Mouse (Mus musculus) limb, embryonic 14.5 days (tissue): ENCODE measurements around the gene Gm12184. TPM values are rescaled to one million over a fixed set of nuclear protein-coding genes. Genes with fewer than 3 reads are reported as not detected.

Experiments
- ATAC-seq: fragments of 200-750 bp; cut with Nextera tagmentation; 2 replicates; pipeline ENCODE4 v1.8.0; 2017; ENCODE audit warnings: low read depth, moderate number of reproducible peaks, moderate TSS enrichment; ENCODE audit not compliant: low FRiP score
- DNase-seq: peaks from one replicate; pipeline ENCODE4 v3.0.0-alpha.2; 2015; ENCODE audit warnings: low spot score
- H3K27ac ChIP-seq: fragments of 300-500 bp; sonication (generic); replicated peaks from 2 replicates; pipeline ENCODE4 v1.5.1; 2014; ENCODE audit warnings: low read depth, mild to moderate bottlenecking, low read length, moderate library complexity, mixed read lengths
- H3K27me3 ChIP-seq: fragments of 300-500 bp; sonication (generic); 2 replicates; pipeline ENCODE4 v1.6.1; 2014; ENCODE audit warnings: low read length, mixed read lengths; ENCODE audit not compliant: control insufficient read depth, insufficient read depth
- H3K36me3 ChIP-seq: fragments of 300-500 bp; sonication (generic); 2 replicates; pipeline ENCODE4 v1.6.1; 2014; ENCODE audit warnings: mild to moderate bottlenecking, low read length, moderate library complexity, mixed read lengths; ENCODE audit not compliant: control insufficient read depth, insufficient read depth
- H3K4me1 ChIP-seq: fragments of 300-500 bp; sonication (generic); 2 replicates; pipeline ENCODE4 v1.6.1; 2014; ENCODE audit warnings: antibody characterized with exemption, low read length, mixed read lengths; ENCODE audit not compliant: control insufficient read depth, insufficient read depth
- H3K4me2 ChIP-seq: fragments of 300-500 bp; sonication (generic); replicated peaks from 2 replicates; pipeline ENCODE4 v1.6.1; 2014; ENCODE audit warnings: low read depth, mild to moderate bottlenecking, low read length, moderate library complexity; ENCODE audit not compliant: severe bottlenecking
- H3K4me3 ChIP-seq: fragments of 300-500 bp; sonication (generic); replicated peaks from 2 replicates; pipeline ENCODE4 v1.5.1; 2014; ENCODE audit warnings: low read length
- H3K9ac ChIP-seq: fragments of 300-500 bp; sonication (generic); 2 replicates; pipeline ENCODE4 v1.6.1; 2014; ENCODE audit warnings: mild to moderate bottlenecking, low read depth, low read length, moderate library complexity; ENCODE audit not compliant: severe bottlenecking
- H3K9me3 ChIP-seq: fragments of 300-500 bp; sonication (generic); 2 replicates; pipeline ENCODE4 v1.6.1; 2016; ENCODE audit warnings: low read length; ENCODE audit not compliant: control insufficient read depth
- POLR2A ChIP-seq: fragments of 200-500 bp; IDR thresholded peaks from 2 replicates; pipeline ENCODE4 v1.8.0; 2012; ENCODE audit warnings: inconsistent platforms, mild to moderate bottlenecking, moderate library complexity, borderline replicate concordance; ENCODE audit not compliant: insufficient read depth, insufficient read length; ENCODE audit errors: extremely low read depth
- WGBS: fragments of 180-500 bp; shearing (Covaris S2); extraction: QIAGEN DNeasy Blood & Tissue Kit; methylation state at CpG from one replicate; pipeline ENCODE4 v1.1.7; 2014; 5-methylcytosine and 5-hydroxymethylcytosine counted together
- polyA plus RNA-seq, 2 experiments: library from polyadenylated mRNA; depleted of rRNA in 1 of 2; stranded (reverse) in 1 of 2; unstranded in 1 of 2; fragments of >200 nt; fragmentation: Nextera tagmentation in 1 of 2; extraction: Ambion mirVana in 1 of 2; gene quantifications; 2 replicates each; pipeline versions ENCODE4 v1.2.1 to v1.2.3; 2012 to 2014

Gene Gm12184
- polyA plus RNA-seq, 2 experiments = 7.9 to 55.1 TPM

DNA sequence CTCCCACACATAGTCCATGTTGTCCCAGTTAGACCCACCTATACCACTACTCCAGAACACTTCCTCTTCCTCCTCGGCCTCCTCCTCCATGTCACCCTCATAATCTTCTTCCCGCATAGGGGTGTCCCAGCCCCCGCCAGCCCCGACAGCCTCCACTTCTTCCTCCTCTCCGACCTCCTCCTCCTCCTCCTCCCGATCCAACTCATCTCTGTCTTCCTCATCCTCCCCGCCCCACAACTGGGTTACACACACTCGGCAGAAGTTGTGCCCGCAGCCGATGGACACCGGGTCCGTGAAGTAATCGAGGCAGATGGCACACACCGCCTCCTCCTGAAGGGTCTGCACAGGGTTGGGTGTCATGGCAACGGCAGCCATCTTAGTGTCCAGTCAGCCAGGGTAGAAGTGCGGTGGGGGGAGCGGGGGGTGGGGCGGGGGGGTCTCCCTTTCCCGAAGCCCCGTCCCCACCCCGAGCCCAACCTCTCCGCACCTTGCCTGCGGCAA is 10.1 kb downstream of the Gm12184 start:
- TF ChIP-seq POLR2A = no peak
- Histone ChIP-seq H3K4me3 (peak overlapping the region; percentile 73), H3K36me3 (peaks cover 29% of the 10 kb centered on the region), H3K9me3 (no peaks in the 10 kb centered on the region), H3K27me3 (no peaks in the 10 kb centered on the region), H3K4me1 (peaks cover 11% of the 10 kb centered on the region), H3K27ac (0 out of 2 replicates have a peak overlapping the region, but pooled peaks have one; percentile 48), H3K9ac (peak overlapping the region; percentile 86), H3K4me2 (peak overlapping the region; percentile 81)
- ATAC-seq = peak; percentile 42
- peak; percentile 49 for DNase-seq
- WGBS = 5% methylated on average over 22 of the region's 23 CpGs

DNA sequence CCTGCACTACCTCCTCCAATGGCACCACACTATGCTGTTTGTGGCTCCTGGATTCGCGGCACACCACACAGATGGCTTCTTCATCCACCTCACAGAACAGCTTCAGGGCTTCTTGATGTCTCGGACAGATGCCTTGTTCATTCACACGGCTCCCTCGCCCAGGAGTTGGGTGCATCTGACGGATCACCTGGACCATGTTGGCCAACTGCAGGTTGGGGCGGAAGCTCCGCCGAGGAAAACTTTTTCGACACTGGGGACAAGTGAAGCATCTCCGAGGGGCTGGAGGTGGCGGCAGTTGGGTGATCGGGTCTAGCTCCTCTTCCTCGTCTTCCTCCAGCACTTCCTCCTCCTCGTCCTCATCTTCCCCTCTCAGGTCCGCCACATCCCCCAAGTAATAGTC is 10.6 kb downstream of the Gm12184 start:
- Histone ChIP-seq H3K4me2 (peak overlapping the region; percentile 81), H3K27me3 (no peaks in the 10 kb centered on the region), H3K36me3 (peaks cover 33% of the 10 kb centered on the region), H3K9me3 (no peaks in the 10 kb centered on the region), H3K4me1 (peaks cover 11% of the 10 kb centered on the region), H3K4me3 (peak overlapping the region; percentile 73), H3K9ac (peak overlapping the region; percentile 86), H3K27ac (0 out of 2 replicates have a peak overlapping the region, but pooled peaks have one; percentile 48)
- no peak for ATAC-seq
- no peak for TF ChIP-seq POLR2A
- WGBS = 71% methylated on average over 16 of the region's 16 CpGs
- no peak for DNase-seq

DNA sequence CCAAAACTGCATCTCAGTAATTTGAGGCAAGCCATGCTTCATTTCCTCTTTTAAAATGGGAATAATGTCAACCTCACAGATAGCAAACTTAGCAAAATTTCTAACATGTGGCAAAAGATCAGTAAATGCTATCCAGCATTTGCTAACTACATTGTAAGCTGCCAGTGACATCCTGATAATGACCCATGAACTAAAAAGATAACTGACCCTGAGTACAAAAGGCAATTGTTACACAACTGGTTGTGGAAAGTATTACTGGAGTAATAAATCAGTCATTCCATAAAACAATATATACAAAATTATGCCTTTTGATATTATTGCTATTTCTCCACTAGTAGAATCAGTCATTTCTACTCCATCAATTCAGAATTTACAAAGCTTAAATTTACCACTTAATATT is 12.7 kb downstream of the Gm12184 start:
- Histone ChIP-seq H3K27me3 (no peaks in the 10 kb centered on the region), H3K27ac (no peak overlapping the region), H3K9me3 (no peaks in the 10 kb centered on the region), H3K4me1 (peaks cover 11% of the 10 kb centered on the region), H3K4me3 (no peak overlapping the region), H3K4me2 (no peak overlapping the region), H3K36me3 (peaks cover 46% of the 10 kb centered on the region), H3K9ac (no peak overlapping the region)
- ATAC-seq (no peak), DNase-seq (no peak)
- TF ChIP-seq POLR2A = no peak

DNA sequence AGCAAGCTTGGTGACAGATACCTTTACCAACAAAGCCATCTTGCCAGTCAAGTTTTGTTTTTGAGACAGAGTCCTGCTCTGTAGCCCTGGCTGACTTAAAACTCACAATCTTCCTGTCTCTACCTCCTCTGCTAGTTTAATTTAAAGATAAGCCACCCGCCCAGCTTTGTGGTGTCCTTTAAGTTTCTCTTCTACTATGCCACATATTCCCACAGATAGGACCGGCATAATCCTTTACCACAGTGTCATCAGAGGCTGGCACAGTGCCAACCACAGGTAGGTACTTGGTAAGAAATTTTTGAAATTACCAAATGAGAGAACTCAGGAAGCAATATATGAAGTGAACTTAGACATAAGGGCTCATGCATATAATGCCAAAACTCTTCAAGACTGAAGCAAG is 16.3 kb downstream of the Gm12184 start:
- no peak for ATAC-seq
- H3K36me3 ChIP-seq = peaks cover 77% of the 10 kb centered on the region

DNA sequence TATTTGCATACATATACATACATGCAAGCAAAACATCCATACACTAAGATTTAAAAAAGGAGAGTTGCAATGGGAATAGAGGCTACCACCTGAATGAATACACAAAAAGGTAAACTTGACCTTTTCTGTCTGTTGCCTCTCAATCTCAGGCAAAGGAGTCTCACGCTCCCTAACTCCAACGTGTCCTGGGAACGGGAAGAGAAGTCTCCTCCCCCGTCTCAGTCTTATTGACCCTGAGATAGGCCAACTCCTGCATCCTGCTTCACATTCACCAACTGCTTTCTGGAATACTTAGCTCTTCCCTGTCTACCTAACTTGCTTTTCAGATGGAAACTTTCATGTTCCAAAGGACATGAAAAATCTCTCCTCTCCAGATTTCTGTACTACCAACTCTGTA is 17.0 kb downstream of the Gm12184 start:
- Histone ChIP-seq H3K27me3 (no peaks in the 10 kb centered on the region), H3K36me3 (peaks cover 84% of the 10 kb centered on the region), H3K4me2 (no peak overlapping the region), H3K27ac (no peak overlapping the region), H3K9me3 (no peaks in the 10 kb centered on the region), H3K4me1 (no peaks in the 10 kb centered on the region), H3K4me3 (no peak overlapping the region), H3K9ac (no peak overlapping the region)
- TF ChIP-seq POLR2A = no peak
- no peak for ATAC-seq
- no peak for DNase-seq
- 62% methylated on average over 4 of the region's 4 CpGs for WGBS

More for the DNA sequence above, 16.3 kb downstream of the Gm12184 start:
- DNase-seq = no peak
- TF ChIP-seq POLR2A = no peak
- Histone ChIP-seq H3K4me2 (no peak overlapping the region), H3K27me3 (no peaks in the 10 kb centered on the region), H3K9ac (no peak overlapping the region), H3K4me1 (peaks cover under 1% of the 10 kb centered on the region; the same call in 1 of the 2 replicates), H3K4me3 (no peak overlapping the region), H3K27ac (no peak overlapping the region), H3K9me3 (no peaks in the 10 kb centered on the region)
- 84% methylated on average over 2 of the region's 2 CpGs for WGBS
